Mouse (Mus musculus): ENCODE data around the gene Wwox. TPM values are rescaled to one million over a fixed set of nuclear protein-coding genes. Genes with fewer than 3 reads are reported as not detected.

The Wwox gene
- total RNA-seq, 2 experiments from 2014 or later = 12.5 to 12.9 TPM

GRCm38 (mm10) chr8:114634669-114635410 is 195.4 kb downstream of the Wwox start:
- intact Hi-C loops (cut with DNase I) = no loop called here
- no peak for DNase-seq

- no peak for DNase-seq
- intact Hi-C loops (cut with DNase I) = no loop called here
These were observed 196.9 kb downstream of the Wwox start for GRCm38 (mm10) chr8:114636376-114636775.

GRCm38 (mm10) chr8:114641809-114642208 is 202.4 kb downstream of the Wwox start:
- intact Hi-C loops (cut with DNase I) = no loop called here
- no peak for DNase-seq

- no peak for DNase-seq
These were observed 211.3 kb downstream of the Wwox start for GRCm38 (mm10) chr8:114650789-114651188.

GRCm38 (mm10) chr8:114657789-114658188 is 218.3 kb downstream of the Wwox start:
- intact Hi-C loops (cut with DNase I) = no loop called here
- peak; percentile 13 for DNase-seq

More at GRCm38 (mm10) chr8:114650789-114651188, 211.3 kb downstream of the Wwox start:
- intact Hi-C loops (cut with DNase I) = no loop called here

- no peak for DNase-seq
- intact Hi-C loops (cut with DNase I) = no loop called here
These were observed 219.0 kb downstream of the Wwox start for GRCm38 (mm10) chr8:114658475-114658874.

- intact Hi-C loops (cut with DNase I) = no loop called here
- DNase-seq = no peak
These were observed 223.6 kb downstream of the Wwox start for GRCm38 (mm10) chr8:114663053-114663452.

GRCm38 (mm10) chr8:114665521-114665920 is 226.1 kb downstream of the Wwox start:
- no peak for DNase-seq
- intact Hi-C loops (cut with DNase I) = no loop called here

GRCm38 (mm10) chr8:114670801-114671200 is 231.3 kb downstream of the Wwox start:
- intact Hi-C loops (cut with DNase I) = no loop called here
- DNase-seq = no peak

GRCm38 (mm10) chr8:114671237-114671674 is 231.8 kb downstream of the Wwox start:
- intact Hi-C loops (cut with DNase I) = no loop called here
- peak; percentile 34 for DNase-seq

- no peak for DNase-seq
- intact Hi-C loops (cut with DNase I) = no loop called here
These were observed 234.0 kb downstream of the Wwox start for GRCm38 (mm10) chr8:114673416-114673815.

GRCm38 (mm10) chr8:114675151-114675550 is 235.7 kb downstream of the Wwox start:
- intact Hi-C loops (cut with DNase I) = no loop called here

GRCm38 (mm10) chr8:114676918-114677317 is 237.5 kb downstream of the Wwox start:
- intact Hi-C loops (cut with DNase I) = no loop called here
- no peak for DNase-seq

More at GRCm38 (mm10) chr8:114675151-114675550, 235.7 kb downstream of the Wwox start:
- peak; percentile 33 for DNase-seq

GRCm38 (mm10) chr8:114677551-114678127 is 238.2 kb downstream of the Wwox start:
- intact Hi-C loops (cut with DNase I) = no loop called here

GRCm38 (mm10) chr8:114679386-114680098 is 240.1 kb downstream of the Wwox start:
- no peak for DNase-seq

More at GRCm38 (mm10) chr8:114677551-114678127, 238.2 kb downstream of the Wwox start:
- DNase-seq = no peak

GRCm38 (mm10) chr8:114681136-114681535 is 241.7 kb downstream of the Wwox start:
- no peak for DNase-seq
- intact Hi-C loops (cut with DNase I) = no loop called here

More at GRCm38 (mm10) chr8:114679386-114680098, 240.1 kb downstream of the Wwox start:
- intact Hi-C loops (cut with DNase I) = no loop called here

- no peak for DNase-seq
- intact Hi-C loops (cut with DNase I) = no loop called here
These were observed 242.7 kb downstream of the Wwox start for GRCm38 (mm10) chr8:114682166-114682565.

GRCm38 (mm10) chr8:114684046-114684702 is 244.7 kb downstream of the Wwox start:
- no peak for DNase-seq
- intact Hi-C loops (cut with DNase I) = no loop called here

GRCm38 (mm10) chr8:114686462-114686861 is 247.0 kb downstream of the Wwox start:
- intact Hi-C loops (cut with DNase I) = no loop called here
- DNase-seq = no peak

GRCm38 (mm10) chr8:114688732-114689131 is 249.3 kb downstream of the Wwox start:
- no peak for DNase-seq
- intact Hi-C loops (cut with DNase I) = no loop called here
